ENCODE assay signal across 10 mouse cellular contexts in genomic region chr10:122885301-122885700, GRCm38 (mm10).
A peak's percentile ranks its signal among the peaks of the same experiment; 100 is the strongest.
DNase-seq lines count a peak whose midpoint lies in the region; ATAC-seq lines count a peak whose summit lies in the region.
"Had no signal": no experiment of that assay in that cellular context is flagged by ENCODE, and none has a peak within 500 bp of the region (broad histone marks: within the 10 kb centered on the region; RNA-seq: fewer than 3 reads in every experiment).

No protein-coding gene starts in this region.

- H3K36me3 ChIP-seq in forebrain, embryonic 10.5 days (replicated peaks), result no peaks in the 10 kb centered on the region
- no peaks in the 10 kb centered on the region for H3K36me3 ChIP-seq in forebrain, embryonic 11.5 days (ENCODE audit: control insufficient read depth, insufficient read depth, low read length)
- H3K36me3 ChIP-seq in forebrain, embryonic 13.5 days (ENCODE audit: poor library complexity, severe bottlenecking), result no peaks in the 10 kb centered on the region
- no peaks in the 10 kb centered on the region for H3K36me3 ChIP-seq in limb, embryonic 13.5 days
- H3K36me3 ChIP-seq in heart, embryonic 11.5 days (ENCODE audit: control insufficient read depth, insufficient read depth, low read length), result no peaks in the 10 kb centered on the region

- no peak overlapping the region; the same call in 1 of the 2 replicates for H3K9ac ChIP-seq in forebrain, embryonic 11.5 days (ENCODE audit: low read length)
- no peak overlapping the region for H3K9ac ChIP-seq in forebrain, embryonic 13.5 days
- H3K9ac ChIP-seq in limb, embryonic 13.5 days, result no peak overlapping the region
- H3K9ac ChIP-seq in heart, embryonic 11.5 days (ENCODE audit: low read depth, low read length), result no peak overlapping the region

- no peak for ATAC-seq in forebrain, embryonic 11.5 days (replicated peaks; ENCODE audit: low FRiP score)
- ATAC-seq in forebrain, embryonic 13.5 days, result no peak
- no peak for ATAC-seq in limb, embryonic 13.5 days (ENCODE audit: low FRiP score, low read depth)
- ATAC-seq in heart, embryonic 11.5 days (replicated peaks; ENCODE audit: insufficient number of reproducible peaks, low FRiP score, low TSS enrichment), result no peak
- no peak for ATAC-seq in erythroid progenitor cell, adult 5-6 weeks (replicated peaks; ENCODE audit: low FRiP score, poor library complexity, severe bottlenecking)
- ATAC-seq: Patski had no signal

- H3K27me3 ChIP-seq in forebrain, embryonic 10.5 days (ENCODE audit: poor library complexity, severe bottlenecking), result no peaks in the 10 kb centered on the region
- no peaks in the 10 kb centered on the region for H3K27me3 ChIP-seq in forebrain, embryonic 11.5 days (ENCODE audit: control insufficient read depth, insufficient read depth, low read length)
- H3K27me3 ChIP-seq in forebrain, embryonic 13.5 days, result no peaks in the 10 kb centered on the region
- no peaks in the 10 kb centered on the region for H3K27me3 ChIP-seq in limb, embryonic 13.5 days
- no peaks in the 10 kb centered on the region for H3K27me3 ChIP-seq in heart, embryonic 11.5 days (ENCODE audit: control insufficient read depth, insufficient read depth, low read length)
- H3K27me3 ChIP-seq: Patski had no signal

- no peaks in the 10 kb centered on the region for H3K9me3 ChIP-seq in forebrain, embryonic 10.5 days
- H3K9me3 ChIP-seq in forebrain, embryonic 11.5 days (ENCODE audit: control insufficient read depth, low read length), result no peaks in the 10 kb centered on the region
- no peaks in the 10 kb centered on the region for H3K9me3 ChIP-seq in forebrain, embryonic 13.5 days (replicated peaks)
- H3K9me3 ChIP-seq in limb, embryonic 13.5 days, result no peaks in the 10 kb centered on the region
- H3K9me3 ChIP-seq in heart, embryonic 11.5 days (replicated peaks; ENCODE audit: control insufficient read depth, low read length), result no peaks in the 10 kb centered on the region

- 81% methylated on average over 5 of the region's 5 CpGs for WGBS in forebrain, embryonic 10.5 days
- 80% methylated on average over 5 of the region's 5 CpGs for WGBS in forebrain, embryonic 11.5 days
- 72% methylated on average over 5 of the region's 5 CpGs for WGBS in forebrain, embryonic 13.5 days
- 87% methylated on average over 5 of the region's 5 CpGs for WGBS in limb, embryonic 13.5 days
- 86% methylated on average over 5 of the region's 5 CpGs for WGBS in heart, embryonic 11.5 days (ENCODE audit: insufficient replicate concordance)

- H3K4me1 ChIP-seq in forebrain, embryonic 10.5 days, result peaks cover 63% of the 10 kb centered on the region
- H3K4me1 ChIP-seq in forebrain, embryonic 11.5 days (replicated peaks; ENCODE audit: control insufficient read depth, insufficient read depth, low read length), result peaks cover 30% of the 10 kb centered on the region
- peaks cover 60% of the 10 kb centered on the region for H3K4me1 ChIP-seq in forebrain, embryonic 13.5 days
- H3K4me1 ChIP-seq in limb, embryonic 13.5 days, result peaks cover 84% of the 10 kb centered on the region
- H3K4me1 ChIP-seq in heart, embryonic 11.5 days (ENCODE audit: control insufficient read depth, insufficient read depth, low read length), result peaks cover 15% of the 10 kb centered on the region

- no peak for DNase-seq in forebrain, embryonic 10.5 days (ENCODE audit: extremely low spot score, low spot score)
- no peak for DNase-seq in forebrain, embryonic 11.5 days (ENCODE audit: low spot score)
- peak; percentile 32 for DNase-seq in retina, embryonic 14.5 days (ENCODE audit: low spot score)
- no peak for DNase-seq in thymus, adult 18-20 months
- DNase-seq: adrenal gland, postnatal 14 days had no signal

- H3K4me2 ChIP-seq in forebrain, embryonic 11.5 days (ENCODE audit: low read depth, low read length, severe bottlenecking), result no peak overlapping the region
- H3K4me2 ChIP-seq in forebrain, embryonic 13.5 days, result no peak overlapping the region
- H3K4me2 ChIP-seq in limb, embryonic 13.5 days (replicated peaks), result peak overlapping the region; percentile 35; the same call in 1 of the 2 replicates
- no peak overlapping the region for H3K4me2 ChIP-seq in heart, embryonic 11.5 days

- H3K4me3 ChIP-seq in forebrain, embryonic 10.5 days, result no peak overlapping the region
- H3K4me3 ChIP-seq in forebrain, embryonic 11.5 days (ENCODE audit: low read depth, low read length), result no peak overlapping the region
- no peak overlapping the region for H3K4me3 ChIP-seq in forebrain, embryonic 13.5 days
- no peak overlapping the region for H3K4me3 ChIP-seq in limb, embryonic 13.5 days
- H3K4me3 ChIP-seq in heart, embryonic 11.5 days (ENCODE audit: low read depth, low read length), result no peak overlapping the region

- H3K27ac ChIP-seq in forebrain, embryonic 10.5 days, result peak overlapping the region; percentile 51; the same call in 1 of the 2 replicates
- H3K27ac ChIP-seq in forebrain, embryonic 11.5 days (ENCODE audit: low read depth, low read length), result no peak overlapping the region
- peak overlapping the region; percentile 98 for H3K27ac ChIP-seq in forebrain, embryonic 13.5 days
- 0 out of 2 replicates have a peak overlapping the region, but pooled peaks have one; percentile 83 for H3K27ac ChIP-seq in limb, embryonic 13.5 days
- H3K27ac ChIP-seq in heart, embryonic 11.5 days (ENCODE audit: low read depth, low read length), result no peak overlapping the region

Comparison
In these comparisons a context has a peak if more than half of its experiments do, and no peak if none do; other contexts are left out.
1. H3K27ac ChIP-seq: peak in forebrain, embryonic 10.5 days (single experiment), forebrain, embryonic 13.5 days (single experiment) and limb, embryonic 13.5 days (single experiment); none in forebrain, embryonic 11.5 days (single experiment) and heart, embryonic 11.5 days (single experiment).